Mouse (Mus musculus): ENCODE measurements around the gene Tram2.

Gene Tram2

DNA sequence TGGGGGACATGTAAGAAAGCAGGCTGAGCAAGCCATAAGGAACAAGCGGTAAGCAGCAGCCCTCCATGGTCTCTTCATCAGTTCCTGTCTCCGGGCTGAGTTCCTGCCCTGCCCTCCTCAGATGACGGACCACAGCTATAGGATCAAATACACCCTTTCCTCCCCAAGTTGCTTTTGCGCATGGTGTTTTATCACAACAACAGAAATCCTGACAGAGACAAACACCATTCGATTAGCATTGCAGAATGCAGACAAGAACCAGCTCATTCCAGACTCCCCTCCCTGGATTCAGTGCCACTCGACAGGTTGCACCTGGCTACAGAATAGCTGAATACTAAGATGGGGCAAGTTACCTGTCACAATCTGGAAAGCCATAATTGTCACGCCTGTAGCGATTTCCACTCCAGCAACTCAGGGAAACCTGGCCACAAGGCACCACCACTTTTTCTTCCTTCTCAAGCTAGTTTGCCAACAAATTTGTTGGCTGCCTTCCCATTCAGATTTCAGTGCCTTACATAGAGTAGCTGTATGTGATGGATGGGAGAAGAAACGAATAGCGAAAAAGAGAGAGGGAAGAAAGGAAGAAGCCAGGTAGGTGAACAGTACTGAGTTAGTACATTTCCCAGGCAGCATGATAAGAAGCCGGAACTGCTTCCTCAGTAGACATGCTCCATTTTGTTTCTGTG, 11.3 kb downstream of the Tram2 start:
- DNase-seq (ENCODE audit: low read depth): no peak

DNA sequence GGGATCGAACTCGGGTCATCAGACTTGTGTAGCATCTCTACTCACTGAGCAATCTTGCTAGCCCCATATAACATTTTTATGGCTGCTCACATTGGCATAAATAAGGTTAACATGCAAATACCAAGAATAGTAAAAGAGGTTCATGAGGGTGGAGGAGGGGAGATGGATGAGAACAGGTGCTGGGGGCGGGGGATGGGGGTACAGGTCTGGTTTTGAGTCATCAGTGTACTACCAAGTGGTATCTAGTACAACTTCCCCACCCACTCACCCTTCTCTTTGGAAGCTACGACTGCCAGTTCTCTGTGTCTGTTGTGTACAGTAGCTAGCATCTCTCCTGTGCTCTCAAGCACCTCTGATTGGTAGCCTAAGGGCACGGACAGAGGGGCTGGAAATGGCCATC, 14.9 kb downstream of the Tram2 start:
- no peak for DNase-seq (ENCODE audit: low read depth)

DNA sequence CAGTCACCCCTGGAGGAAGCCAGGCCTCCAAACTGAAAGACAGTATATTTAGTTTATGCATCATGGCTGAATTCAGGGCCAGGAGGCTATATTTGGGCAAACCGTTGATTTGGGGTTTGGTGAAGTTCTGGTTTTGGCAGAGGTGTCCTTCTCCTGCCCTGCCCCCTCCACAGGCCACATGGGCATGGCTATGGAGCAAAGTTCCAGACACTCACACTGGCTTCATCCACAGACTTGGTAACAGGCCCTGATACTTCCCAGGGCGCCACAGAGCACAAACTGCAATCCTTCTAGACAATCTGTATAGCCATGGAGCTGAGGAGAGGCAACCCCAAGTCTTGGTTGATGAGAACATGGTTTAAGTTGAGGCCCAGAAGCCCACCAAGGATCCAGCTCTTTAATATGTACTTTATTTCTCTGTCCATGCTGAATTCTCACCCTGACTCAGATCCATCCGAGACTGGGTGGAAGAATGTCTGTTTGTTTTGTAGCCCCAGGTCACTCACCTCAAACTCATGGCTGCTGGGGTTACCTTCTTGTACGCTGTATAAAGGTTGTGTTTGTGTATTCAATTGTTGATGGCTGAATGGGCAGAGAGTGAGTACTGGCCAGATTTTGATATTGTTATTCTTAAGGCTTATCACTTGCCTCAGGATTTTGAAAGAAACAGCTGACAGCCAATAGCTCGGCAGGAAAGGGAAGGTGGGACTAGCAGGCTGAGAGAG, 19.5 kb downstream of the Tram2 start:
- DNase-seq (ENCODE audit: low read depth): no peak

DNA sequence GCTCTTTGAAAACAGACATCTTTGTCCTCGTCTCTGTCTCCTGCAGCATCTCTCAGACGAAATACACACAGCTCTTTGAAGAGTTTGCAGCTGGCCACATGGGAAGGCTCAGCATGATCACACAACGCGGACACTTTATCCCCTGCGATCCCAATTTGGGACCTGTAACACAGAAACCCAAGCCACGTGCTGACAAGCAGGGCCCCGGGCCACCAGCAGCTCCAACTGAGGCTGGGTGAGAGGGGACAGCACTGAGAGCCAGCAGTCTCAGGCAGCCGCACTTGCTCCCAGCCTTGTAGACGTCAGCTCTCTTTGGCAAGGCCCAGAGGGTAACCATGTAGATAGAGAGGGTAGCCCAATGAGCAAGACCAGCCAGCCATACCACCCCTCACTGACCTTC, 26.0 kb downstream of the Tram2 start:
- DNase-seq (ENCODE audit: low read depth): no peak

DNA sequence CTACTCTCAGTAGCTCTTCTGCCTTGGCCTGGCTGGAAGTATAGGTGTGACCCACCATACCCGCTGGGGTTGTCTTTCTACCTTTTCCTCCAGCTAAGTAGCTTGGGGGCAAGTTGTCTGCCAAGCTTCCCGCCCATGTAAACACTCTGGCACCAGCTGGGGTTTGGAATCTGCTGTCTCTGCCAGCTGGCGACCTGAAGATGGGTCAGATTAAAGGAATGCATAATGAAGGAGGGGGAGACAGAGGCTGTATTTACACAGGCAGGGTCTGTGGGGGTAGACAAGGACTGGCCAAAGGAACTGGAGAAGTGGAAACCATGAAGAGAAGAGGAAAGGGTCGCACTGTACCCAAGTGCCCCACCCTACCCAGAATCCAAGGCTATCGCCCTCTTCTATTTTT, 26.4 kb downstream of the Tram2 start:
- DNase-seq (ENCODE audit: low read depth): no peak

DNA sequence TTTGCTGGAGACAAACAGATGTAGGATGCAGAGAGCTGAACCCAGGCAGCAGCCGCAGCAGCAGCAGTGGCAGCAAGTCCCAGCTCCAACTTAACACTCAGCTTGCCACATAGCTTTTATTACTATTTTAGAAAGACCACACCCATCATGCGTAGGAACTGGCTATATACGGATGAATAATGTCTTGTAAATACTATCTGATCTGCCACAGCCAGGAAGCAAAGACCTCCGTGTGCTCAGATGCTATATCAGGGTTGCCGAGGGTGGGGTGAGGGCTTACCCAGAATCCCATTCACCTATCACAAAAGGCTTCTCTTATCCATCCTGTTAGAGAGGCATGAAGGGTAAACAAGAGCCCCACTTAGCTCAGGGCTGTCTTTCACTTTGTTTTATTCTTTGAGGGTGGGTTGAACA, 26.9 kb downstream of the Tram2 start:
- no peak for DNase-seq (ENCODE audit: low read depth)

DNA sequence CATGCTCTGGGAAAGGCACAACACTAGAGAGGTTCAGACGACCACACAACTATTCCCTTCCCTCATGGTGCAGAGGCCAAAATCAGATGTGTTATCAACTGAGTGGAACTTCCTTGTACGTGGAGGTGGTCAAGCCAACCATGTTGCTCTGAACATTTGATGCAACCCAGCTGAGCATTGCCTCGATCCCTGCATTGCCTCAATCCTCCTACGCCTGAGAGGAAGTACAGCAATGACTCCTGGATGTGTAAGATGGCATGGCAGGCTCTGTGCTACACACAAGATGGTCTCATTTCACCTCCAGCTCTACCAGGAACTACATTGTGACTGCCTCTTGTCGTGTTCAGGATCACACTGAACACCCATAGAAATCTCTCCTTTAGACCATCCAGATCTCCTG, 30.0 kb downstream of the Tram2 start:
- DNase-seq (ENCODE audit: low read depth): peak; percentile 53

DNA sequence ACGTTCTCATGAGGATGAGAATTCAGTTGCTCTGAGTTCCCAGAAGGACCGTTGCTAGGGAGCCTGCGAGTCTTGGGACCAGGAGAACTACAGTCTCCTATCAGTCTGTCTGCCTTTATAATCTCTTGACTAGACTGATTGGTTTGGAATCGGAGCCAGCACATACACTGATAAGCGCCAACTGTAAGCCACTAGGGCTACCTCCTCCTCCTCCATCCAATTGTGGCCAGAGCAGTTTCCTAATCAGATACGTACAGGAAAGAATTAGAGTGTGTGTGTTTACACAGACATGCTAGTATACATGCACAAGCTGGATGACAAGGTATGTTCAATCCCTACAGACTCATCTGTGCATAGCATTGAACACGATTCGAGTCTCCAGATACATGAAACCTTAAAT, 30.6 kb downstream of the Tram2 start:
- peak; percentile 24 for DNase-seq (ENCODE audit: low read depth)

DNA sequence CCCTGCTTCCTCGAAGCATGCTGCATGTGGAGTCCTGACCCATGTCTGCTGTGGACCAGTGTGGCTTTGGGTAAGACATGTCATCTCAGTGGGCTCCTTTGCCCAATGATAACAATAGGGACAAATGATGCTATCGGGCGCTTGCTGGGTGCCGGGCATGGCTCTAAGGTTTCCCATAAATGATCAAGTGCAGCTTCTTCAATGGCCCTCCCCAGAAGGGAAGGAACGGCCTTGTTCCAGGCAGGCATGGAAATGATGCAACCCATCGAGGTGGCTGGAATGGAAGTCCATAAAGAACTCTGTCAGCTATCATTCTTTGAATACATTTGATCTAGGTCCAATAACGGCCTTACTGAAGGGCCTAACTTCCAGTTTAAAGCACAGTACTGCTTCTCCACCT, 36.6 kb downstream of the Tram2 start:
- no peak for DNase-seq (ENCODE audit: low read depth)

DNA sequence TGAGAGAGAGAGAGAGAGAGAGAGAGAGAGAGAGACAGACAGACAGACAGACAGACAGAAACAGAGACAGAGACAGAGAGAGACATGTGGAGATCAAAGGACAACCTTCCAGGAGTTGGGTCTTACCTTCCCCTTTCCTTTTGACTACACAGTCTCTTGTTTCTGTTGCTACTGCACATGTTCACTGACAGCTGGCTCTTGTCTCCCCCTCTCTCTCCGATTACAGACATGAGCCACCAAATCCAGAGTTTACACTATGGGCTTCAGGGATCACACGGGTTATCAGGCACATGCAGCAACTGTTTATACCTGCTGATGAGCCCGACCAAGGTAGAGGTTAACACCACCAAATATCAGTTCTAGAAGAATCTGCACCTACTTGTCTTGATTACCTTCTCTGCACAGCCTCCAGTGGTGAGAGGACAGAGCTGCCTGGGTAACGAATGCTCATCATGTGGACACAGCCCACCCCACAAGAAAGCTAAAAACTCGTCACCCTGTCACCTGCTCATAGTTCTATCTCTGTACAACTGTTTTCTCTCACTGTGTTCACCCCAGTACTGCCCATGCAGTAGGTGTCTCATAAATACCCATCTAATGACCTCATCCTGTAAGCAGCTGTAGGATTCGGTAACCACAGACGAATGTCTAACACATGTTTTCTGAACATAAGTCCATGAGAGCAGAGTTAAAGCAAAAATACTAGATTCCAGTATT, 38.3 kb downstream of the Tram2 start:
- no peak for DNase-seq (ENCODE audit: low read depth)

DNA sequence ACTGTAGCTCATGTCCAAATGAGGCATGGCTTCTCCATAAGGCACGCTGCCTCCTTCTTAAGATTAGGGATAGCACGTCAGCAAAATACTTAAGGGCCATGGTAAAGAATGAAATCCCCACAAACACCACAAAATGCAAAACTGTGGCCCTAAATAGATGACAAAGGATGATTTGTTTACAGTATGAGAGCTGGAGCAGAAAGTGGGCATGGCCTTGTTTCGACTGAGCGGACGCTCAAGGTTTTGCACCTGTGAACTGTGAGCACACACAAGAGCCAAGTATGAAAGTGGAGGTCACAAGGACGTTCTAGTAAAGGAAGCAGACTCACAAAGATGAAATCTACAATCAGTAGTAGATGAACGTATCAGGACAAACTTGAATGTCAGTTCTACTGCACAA, 38.9 kb downstream of the Tram2 start:
- no peak for DNase-seq (ENCODE audit: low read depth)

DNA sequence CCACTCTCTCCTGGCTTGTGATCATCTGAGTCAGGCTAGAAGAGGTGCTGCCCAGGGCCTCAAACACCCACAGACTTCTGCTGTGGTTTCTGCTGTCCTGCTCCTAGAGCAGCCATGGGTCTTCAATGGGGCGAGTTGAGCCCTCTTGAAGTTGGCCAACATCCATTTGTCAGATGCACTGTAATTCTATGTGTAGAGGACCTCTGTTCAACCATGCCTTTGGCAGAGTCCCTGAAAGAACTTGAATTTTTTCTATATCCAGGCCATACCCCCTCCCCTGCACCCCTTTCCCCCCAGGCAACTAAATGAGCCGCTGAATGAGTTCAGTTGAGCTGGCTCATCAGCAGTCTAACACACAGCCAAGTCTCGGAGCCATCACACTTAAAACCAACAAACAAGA, 39.5 kb downstream of the Tram2 start:
- DNase-seq (ENCODE audit: low read depth): no peak

DNA sequence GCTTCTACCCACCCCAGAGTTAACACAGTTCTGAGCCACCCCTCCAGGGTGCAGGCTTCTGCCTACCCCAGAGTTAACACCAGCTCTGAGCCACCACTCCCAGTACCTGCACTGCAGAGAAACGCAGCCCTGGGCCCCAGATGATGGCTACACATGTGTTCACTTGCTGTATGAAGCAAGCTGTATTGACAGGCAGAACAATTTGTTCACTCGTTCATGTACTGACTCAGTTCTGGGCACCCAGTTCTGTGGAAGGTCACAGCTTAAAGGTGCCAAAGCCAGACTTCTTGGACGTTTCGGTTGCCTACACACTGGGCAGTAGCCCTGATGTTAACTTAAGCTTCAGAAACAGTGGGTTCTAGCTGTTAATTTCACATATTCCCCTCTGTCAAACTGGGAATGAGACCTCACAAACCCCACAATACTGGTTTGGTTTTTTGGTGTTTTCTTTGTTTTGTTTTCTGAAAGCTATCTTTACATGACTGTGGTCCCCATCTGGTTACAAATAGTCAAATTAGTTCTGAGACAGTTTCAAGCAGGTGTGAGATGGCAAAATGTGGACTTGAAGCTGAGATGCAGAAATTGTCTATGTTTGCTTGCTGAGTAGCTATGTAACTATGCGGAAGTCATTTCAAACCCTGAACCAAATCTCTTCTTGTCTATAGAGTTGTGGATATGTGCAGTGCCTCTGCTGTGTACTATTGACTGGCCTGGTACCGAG, 41.0 kb downstream of the Tram2 start:
- DNase-seq (ENCODE audit: low read depth): no peak

DNA sequence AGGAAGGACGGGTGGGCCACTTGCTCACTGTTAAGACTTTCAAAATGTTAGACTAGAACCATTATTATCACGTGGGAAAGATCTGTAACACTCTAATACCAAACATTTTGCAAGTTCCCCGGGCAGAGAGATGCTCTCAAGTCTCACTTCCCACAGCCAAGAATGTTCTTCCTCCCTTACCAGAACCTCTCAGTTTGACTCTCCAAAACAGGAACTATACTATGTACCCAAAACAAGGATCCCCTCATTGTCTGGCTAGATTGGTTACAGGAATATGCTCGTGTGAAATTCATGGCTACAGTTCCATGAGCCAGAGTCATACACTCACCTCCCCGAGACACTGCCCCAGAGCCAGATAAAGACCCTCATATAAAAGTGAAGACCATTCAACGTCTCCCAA, 43.2 kb downstream of the Tram2 start:
- peak; percentile 49 for DNase-seq (ENCODE audit: low read depth)

DNA sequence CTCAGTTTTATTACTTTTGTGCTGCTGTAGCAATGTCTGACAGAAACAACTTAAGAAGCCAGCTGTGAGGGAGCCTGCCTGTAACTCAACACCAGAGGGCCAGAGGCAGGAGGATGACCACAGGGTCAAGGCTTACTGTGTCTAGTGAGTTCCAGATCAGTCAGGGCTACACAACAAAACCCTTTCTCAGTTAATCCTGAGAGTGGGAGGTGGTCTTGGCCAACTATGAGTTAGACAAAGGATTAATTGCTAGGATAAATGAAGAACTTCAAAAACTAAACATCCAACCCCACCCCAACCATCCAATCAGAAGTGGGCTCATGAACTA, 45.3 kb downstream of the Tram2 start:
- no peak for DNase-seq (ENCODE audit: low read depth)

DNA sequence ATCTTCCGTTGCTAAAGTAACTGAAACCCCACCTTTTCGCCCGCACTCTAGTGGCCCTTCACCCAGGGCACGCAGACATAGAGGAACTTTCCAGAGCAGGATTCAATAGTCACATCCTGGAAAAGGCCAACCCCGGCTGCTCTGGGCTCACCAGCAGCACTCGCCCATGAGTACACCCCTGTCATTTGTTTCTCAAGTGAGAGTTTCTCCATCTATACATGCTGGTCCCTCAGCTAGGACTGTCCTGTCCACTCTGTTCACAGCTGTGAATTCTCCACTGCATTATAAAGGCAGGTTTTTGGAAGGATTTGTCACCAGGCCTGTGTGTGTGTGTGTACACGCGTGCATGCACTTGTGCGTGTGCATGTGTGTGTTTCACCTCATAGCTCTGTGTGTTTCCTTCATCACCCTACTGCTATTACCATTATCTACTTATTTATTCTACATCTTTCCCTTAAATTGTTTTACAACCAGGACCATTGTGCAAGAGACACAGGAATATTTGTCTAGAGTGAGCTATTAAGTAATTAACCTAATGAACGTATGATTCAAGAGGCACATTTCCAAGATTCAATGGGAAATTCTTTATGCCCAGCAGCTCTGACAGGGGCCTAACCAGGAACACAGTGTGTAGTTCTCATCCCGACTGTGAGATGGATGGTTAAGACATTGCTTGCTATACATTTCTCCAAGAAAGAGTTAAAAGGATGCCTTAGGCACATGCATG, 45.8 kb downstream of the Tram2 start:
- no peak for DNase-seq (ENCODE audit: low read depth)

DNA sequence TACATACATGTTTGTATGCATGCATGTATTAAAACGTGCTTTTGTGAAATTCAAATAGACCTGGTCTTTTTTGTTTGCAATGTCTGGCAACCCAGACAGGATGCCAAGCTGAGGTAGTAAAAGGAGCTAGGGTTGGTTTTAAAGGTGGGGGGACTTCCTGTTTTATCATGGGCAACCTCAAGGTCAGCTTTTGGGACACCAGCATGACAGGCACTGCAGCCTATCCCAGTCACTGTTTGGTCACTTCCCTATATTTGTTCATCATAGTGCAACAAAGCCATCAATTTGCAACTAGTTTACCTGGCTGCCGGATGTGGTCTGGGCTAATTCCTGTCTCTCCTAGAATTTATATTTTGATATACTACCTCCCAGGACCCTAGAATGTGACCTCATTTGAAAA, 47.4 kb downstream of the Tram2 start:
- peak; percentile 74 for DNase-seq (ENCODE audit: low read depth)

DNA sequence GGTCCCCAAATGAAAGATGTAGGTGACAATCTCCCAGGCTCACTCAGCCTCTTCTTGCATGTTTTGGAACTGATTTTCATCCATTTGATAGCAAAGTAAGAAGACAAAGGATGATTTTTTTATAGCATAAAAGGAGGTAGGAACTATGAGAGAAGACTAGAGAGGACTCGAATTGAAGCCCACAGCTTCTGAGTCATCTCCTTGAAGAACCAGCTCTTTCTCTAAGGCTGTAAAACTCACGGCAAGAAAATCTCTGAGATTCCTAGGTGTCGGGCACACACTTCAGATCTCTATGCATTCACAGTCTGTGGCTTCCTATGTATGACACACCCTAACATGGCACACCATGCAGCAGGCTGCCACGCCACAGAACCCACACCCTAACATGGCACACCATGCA, 50.0 kb downstream of the Tram2 start:
- DNase-seq (ENCODE audit: low read depth): no peak

DNA sequence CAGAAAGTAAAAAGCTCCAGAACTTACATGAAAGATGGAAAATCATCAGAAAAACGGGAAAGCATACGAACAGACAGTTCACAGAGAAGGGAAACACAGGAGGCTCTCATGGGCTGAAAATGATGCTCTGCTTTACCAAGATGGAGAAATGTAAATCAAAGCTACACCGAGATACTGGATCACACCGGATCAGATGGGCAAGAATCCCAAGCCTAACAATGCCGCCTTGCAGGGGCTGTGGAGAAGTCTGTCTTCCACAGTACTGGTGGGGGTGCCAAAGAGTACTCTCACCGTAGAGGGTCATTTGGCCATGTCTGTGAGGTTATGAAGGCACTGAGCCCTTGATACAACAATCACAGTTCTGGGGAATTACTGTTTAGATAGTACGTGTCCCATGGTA, 52.5 kb downstream of the Tram2 start:
- no peak for DNase-seq (ENCODE audit: low read depth)

DNA sequence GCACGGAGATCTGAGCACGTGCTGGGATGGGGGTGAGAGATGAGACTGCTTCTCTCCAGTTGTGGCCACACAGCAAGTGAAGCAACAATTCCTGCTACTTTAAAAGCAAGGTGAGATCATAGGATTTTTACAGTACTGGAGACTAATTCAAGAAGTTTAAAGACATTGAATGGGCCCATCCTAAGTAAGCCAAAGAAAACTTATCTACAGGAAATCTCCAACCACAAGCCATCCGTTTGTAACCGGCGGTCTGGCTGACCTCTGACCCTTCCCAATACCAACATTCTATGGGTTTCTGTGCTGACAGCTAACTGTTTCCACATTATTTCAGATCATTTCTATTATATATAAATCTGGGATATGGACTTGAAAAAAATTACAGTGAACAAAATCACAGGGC, 53.8 kb downstream of the Tram2 start:
- DNase-seq (ENCODE audit: low read depth): peak; percentile 94

DNA sequence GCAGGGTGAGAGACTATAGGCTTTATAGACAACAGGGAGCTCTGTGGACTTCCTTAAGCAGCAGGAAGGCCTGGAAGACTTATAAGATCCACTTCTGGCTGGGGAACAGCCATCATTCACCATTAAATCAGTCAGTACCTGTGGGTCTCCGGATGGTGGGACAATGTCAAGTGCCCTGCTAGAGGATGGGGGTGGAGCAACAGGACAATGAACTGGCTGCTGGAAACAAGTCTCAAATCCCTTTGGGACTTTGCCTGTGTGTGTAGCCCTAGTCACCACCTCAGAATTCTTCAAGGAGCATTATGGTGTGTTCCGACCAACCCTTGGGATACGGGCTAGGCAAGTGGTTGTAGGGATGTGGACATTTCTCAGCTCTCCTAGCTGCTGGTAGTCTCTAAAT, 55.9 kb downstream of the Tram2 start:
- DNase-seq (ENCODE audit: low read depth): no peak

DNA sequence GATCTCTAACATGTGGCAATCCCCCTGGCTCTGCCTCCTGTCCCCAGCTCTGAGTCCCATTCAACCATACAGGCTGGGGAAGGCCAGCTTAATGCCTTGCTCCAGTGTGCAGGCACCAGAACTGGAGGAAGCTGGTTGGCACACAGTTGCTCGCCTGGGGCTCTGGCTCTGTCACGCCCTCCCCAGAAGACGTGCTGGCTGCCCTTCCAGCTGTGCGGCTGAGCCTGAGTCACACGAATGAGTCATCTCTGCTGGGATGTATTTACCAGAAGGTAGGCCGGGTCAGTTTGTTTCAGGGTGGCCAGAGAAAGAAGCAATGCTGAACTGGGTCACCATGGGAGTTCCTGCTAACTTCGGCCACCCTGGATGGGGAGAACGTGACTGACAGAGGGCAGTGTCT, 64.6 kb downstream of the Tram2 start:
- peak; percentile 96 for DNase-seq (ENCODE audit: low read depth)
